Mouse (Mus musculus) adrenal gland (tissue): ENCODE data around the gene Cd19.
"Not testable (repeated sequence)": the region's sequence is repeated elsewhere in the genome, so short reads cannot be mapped to it uniquely, and the experiment has no call there.

ENCODE experiments used
- intact Hi-C: fragments of 180-260 bp; cut with DNase I; formaldehyde crosslinking; loops from one replicate; pipeline ENCODE4 v1.15.1; 2025

Cd19 gene

GRCm38 (mm10) chr7:126435801-126436200 lies 21.1 kb upstream of the Cd19 start:
- intact Hi-C loops: loop anchor here (5.0 kb wide), 1 partner anchor 36 kb away; no protein-coding TSS in a partner anchor

GRCm38 (mm10) chr7:126434726-126435125 lies 20.0 kb upstream of the Cd19 start:
- intact Hi-C loops: loop anchor here (5.0 kb wide), 2 partner anchors 37 to 38 kb away; partner anchors contain the start of gene Nfatc2ip

GRCm38 (mm10) chr7:126430167-126430566 lies 15.5 kb upstream of the Cd19 start:
- intact Hi-C loops: loop anchor here (5.0 kb wide), 1 partner anchor 33 kb away; the partner anchor contains the start of gene Nfatc2ip

- intact Hi-C loops: no loop called here
These were observed 14.8 kb upstream of the Cd19 start for GRCm38 (mm10) chr7:126429503-126429898.

- intact Hi-C loops: no loop called here
These were observed 14.2 kb upstream of the Cd19 start, which contains the start of gene Rabep2 for GRCm38 (mm10) chr7:126428631-126429502. Gene Rabep2 (plus strand): TSS chr7:126428759.

- intact Hi-C loops: no loop called here
These were observed 13.5 kb upstream of the Cd19 start for GRCm38 (mm10) chr7:126428154-126428553.

GRCm38 (mm10) chr7:126427323-126427860 lies 12.7 kb upstream of the Cd19 start:
- intact Hi-C loops: no loop called here

DNA sequence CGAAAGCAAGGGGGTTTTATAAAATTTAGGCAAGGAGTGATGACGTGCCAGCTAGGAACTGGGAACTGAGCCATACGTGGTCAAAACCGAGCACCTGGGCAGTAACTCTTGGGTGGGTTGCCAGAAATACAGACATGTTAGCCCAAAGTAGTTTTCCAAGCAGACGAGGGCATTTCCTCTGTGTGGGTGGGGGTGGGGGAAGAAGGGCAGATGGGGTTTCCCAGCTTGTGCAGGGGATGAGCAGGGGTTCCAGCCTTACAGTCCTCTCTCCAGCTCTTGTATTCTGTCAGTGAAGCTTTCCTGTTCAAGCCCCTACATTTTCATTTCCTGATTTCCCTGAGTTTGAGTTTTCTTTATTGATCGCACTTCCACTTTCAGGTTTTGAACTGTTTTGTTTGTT lies 9.5 kb upstream of the Cd19 start:
- intact Hi-C loops: no loop called here

- intact Hi-C loops: no loop called here
These were observed 7.1 kb upstream of the Cd19 start for GRCm38 (mm10) chr7:126421756-126422155.

- intact Hi-C loops: no loop called here
These were observed 3.8 kb upstream of the Cd19 start for GRCm38 (mm10) chr7:126418496-126418895.

- intact Hi-C loops: no loop called here
These were observed 2.9 kb upstream of the Cd19 start for GRCm38 (mm10) chr7:126417606-126418005.

- intact Hi-C loops: no loop called here
These were observed 2.4 kb upstream of the Cd19 start for GRCm38 (mm10) chr7:126417045-126417444.

DNA sequence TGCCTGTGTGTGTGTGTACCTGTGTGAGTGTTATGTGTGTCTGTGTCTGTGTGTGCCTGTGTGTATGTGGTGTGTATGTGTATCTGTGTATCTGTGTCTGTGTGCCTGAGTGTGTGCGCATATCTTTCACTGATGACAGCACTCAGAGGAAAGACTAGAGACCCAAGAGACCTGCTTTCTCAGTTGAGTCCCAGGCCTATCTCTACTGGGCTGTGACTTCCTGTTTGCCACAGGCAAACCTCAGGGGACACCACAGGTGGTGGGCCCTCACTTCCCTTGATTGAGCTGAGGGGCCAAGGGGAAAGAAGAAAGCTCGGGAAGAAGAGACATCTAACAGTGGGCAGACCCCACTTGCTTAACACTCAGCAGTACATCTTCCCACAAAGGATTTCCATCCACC lies 1.9 kb upstream of the Cd19 start:
- intact Hi-C loops: no loop called here

- intact Hi-C loops: no loop called here
These were observed 3.6 kb downstream of the Cd19 start for GRCm38 (mm10) chr7:126411061-126411460.

- intact Hi-C loops: no loop called here
These were observed 6.0 kb downstream of the Cd19 start for GRCm38 (mm10) chr7:126408686-126409085.

GRCm38 (mm10) chr7:126402518-126402917 lies 12.2 kb downstream of the Cd19 start:
- intact Hi-C loops: not testable (repeated sequence)

DNA sequence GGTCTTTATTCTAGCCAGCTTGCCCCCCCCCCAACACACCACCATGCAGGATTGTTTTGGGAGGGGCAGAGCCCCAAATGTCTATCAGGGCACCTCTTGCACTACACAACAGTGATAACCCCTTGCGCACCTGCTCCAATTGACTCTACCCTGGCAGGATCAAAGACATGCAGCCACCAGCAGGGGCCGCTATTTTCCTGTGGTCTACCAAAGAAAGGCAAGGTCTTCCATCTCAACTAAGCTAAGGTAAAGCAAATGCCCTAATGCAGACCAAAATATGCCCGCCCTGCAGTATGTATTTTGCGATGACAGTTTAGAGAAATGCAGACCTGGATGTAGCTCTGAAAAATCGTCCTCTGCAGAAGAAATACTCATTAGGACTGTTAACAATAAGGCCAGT lies 15.1 kb downstream of the Cd19 start:
- intact Hi-C loops: loop anchor here (2.0 to 5.0 kb wide), 3 partner anchors 33 to 129 kb away; no protein-coding TSS in a partner anchor

- intact Hi-C loops: loop anchor here (2.0 to 5.0 kb wide), 3 partner anchors 34 to 131 kb away; no protein-coding TSS in a partner anchor
These were observed 16.9 kb downstream of the Cd19 start for GRCm38 (mm10) chr7:126397822-126398221.

GRCm38 (mm10) chr7:126397221-126397620 lies 17.5 kb downstream of the Cd19 start:
- intact Hi-C loops: loop anchor here (5.0 kb wide), 2 partner anchors 35 to 85 kb away; no protein-coding TSS in a partner anchor

GRCm38 (mm10) chr7:126396298-126397119 lies 18.2 kb downstream of the Cd19 start, which contains the start of gene Nfatc2ip:
Gene Nfatc2ip (minus strand): TSS chr7:126396737.
- intact Hi-C loops: loop anchor here (5.0 kb wide), 2 partner anchors 36 to 86 kb away; no protein-coding TSS in a partner anchor
